Mouse (Mus musculus): Measurements from ENCODE around the gene A730049H05Rik. TPM values are rescaled to one million over a fixed set of nuclear protein-coding genes. Genes with fewer than 3 reads are reported as not detected.

A730049H05Rik gene
- polyA plus RNA-seq, 1 experiment from 2014 or later: 1.2 TPM

GRCm38 (mm10) chr6:92891535-92891934 lies 75.3 kb downstream of the A730049H05Rik start:
- 18% methylated on average over 1 of the region's 1 CpGs for WGBS
- H3K9me3 ChIP-seq: no peaks in the 10 kb centered on the region
- no peak for ATAC-seq (ENCODE audit: low FRiP score, low read depth)
- no peak overlapping the region for H3K4me2 ChIP-seq (replicated peaks)
- peaks cover 16% of the 10 kb centered on the region; the same call in 1 of the 2 replicates for H3K4me1 ChIP-seq
- H3K4me3 ChIP-seq: no peak overlapping the region
- no peaks in the 10 kb centered on the region for H3K27me3 ChIP-seq
- H3K36me3 ChIP-seq: peaks cover 70% of the 10 kb centered on the region
- H3K9ac ChIP-seq: no peak overlapping the region
- H3K27ac ChIP-seq: no peak overlapping the region

Other genes starting within 250 kb of the A730049H05Rik start
- gene Prickle2, start 110.3 kb upstream of the A730049H05Rik start, polyA plus RNA-seq (2015; fragmentation: Nextera tagmentation; extraction: Ambion mirVana): 6.1 and 6.3 TPM in 2 replicates
- 0.10 and 0.13 TPM in 2 replicates for gene Gm15737, start 52.9 kb downstream of the A730049H05Rik start, polyA plus RNA-seq (2015; fragmentation: Nextera tagmentation; extraction: Ambion mirVana)
- gene Adamts9, start 127.0 kb downstream of the A730049H05Rik start, polyA plus RNA-seq (2015; fragmentation: Nextera tagmentation; extraction: Ambion mirVana): 11.4 and 11.6 TPM in 2 replicates

Measured in limb, embryonic 13.5 days (tissue).